Mouse (Mus musculus) cortical plate, adult 2 months (tissue): ENCODE data around the gene Adh6b.

ENCODE experiments used
- CTCF ChIP-seq: fragments of 200-500 bp; IDR thresholded peaks from 2 replicates; pipeline ENCODE4 v1.5.1; 2011; ENCODE audit warnings: mild to moderate bottlenecking, control low read depth, low read length; ENCODE audit not compliant: insufficient read depth; ENCODE audit errors: extremely low read depth
- POLR2A ChIP-seq: fragments of 200-500 bp; IDR thresholded peaks from 2 replicates; pipeline ENCODE4 v1.6.1; 2011; ENCODE audit warnings: mild to moderate bottlenecking, low read length, control low read depth; ENCODE audit not compliant: insufficient read depth; ENCODE audit errors: extremely low read depth

- TF ChIP-seq CTCF: no peak
- TF ChIP-seq POLR2A: no peak
These were observed 24.6 kb upstream of the Adh6b start for GRCm38 (mm10) chr3:138316908-138317472.
